Mouse (Mus musculus) cerebellum, adult 8-10 months (tissue): Measurements from ENCODE around the gene Ech1.

Source experiments
- DNase-seq: peaks from one replicate; pipeline ENCODE4 v3.0.0; 2022

Gene Ech1

DNA sequence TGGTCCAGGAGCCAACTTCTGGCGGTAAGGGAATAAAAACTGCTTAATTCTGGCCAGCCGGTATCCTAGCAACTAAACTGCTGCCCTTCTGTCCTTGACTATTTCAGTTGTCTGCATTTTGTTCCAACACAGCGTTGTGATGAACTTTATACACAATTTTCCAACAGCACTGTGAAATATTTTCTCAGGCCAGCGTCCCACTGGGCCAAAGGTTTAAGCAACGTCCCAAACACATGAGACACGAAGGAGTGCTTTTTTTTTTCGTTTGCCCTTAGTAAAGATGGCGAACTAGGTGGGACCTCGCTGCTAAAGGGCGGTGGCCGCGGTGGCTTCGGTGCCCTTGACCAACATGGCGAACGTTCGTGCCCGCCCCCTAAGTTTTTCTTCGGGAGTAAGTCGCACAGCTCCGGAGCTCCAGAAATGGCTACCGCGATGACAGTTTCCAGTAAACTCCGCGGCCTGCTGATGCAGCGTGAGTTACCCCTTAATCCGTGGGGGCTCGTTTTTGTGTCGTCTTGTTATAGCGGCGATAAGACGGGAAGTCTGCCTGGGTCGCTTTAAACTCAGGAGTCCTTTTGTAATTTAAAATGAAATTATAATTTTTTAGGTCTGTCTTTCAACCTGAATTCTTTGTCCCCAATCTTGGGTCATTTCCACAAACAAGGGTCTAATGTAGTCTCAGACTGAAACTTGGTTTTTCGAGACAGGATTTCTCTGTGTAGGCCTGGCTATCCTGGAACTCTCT, at the start of gene Ech1:
Gene Ech1, plus strand, starts transcription at position 277 of the 745 bp plus-strand sequence.
- peak; percentile 86 for DNase-seq

DNA sequence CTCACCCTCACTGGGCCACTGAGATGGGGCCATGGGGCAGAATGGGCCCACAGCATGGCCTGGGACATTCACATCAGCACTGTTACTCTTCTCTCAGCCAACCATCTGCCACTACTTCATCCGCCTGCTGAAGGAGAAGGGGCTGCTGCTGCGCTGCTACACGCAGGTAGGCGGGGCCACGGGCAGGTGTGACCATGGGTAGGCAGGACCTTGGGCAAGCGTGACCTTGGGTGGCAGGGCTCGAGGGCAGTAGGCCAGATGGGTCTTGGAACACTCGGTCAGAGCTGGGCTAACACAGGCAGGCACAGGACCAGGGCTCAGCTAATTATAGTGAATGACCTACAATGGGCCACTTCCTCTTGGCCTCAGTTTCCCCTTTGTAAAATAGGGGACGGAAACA, 46.2 kb upstream of the Ech1 start:
- no peak for DNase-seq

DNA sequence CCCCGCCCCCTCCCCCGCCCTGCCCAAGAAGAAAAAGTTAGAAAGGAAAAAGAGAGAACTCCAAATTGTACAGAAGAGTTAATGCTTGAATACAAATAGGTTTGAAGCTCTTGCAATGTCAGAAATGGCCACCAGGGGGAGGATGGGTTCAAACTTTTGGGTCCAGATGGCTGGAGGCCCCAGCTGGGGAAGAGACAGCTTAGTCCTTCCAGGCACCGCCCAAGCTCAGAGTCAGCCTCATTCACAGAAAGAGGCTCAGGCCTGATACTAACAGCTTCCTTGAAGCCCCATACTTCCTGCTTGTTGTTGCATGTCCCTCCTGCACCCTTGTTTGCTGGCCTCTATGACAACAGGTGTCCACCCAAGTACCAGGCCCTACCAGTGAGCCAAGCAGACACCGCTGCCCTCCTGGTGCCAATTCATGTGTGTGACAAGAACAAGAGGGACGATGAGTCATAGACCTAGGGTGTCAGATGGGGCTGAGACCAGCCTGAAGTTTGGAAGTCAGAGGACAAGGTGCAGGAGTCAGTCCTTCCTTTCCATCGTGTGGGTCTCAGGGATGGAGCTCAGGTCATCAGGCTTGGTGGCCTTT, 44.9 kb upstream of the Ech1 start:
- DNase-seq: peak; percentile 92

GRCm38 (mm10) chr7:28780857-28781256, 44.2 kb upstream of the Ech1 start:
- no peak for DNase-seq

GRCm38 (mm10) chr7:28781261-28781663, 43.8 kb upstream of the Ech1 start:
- no peak for DNase-seq

DNA sequence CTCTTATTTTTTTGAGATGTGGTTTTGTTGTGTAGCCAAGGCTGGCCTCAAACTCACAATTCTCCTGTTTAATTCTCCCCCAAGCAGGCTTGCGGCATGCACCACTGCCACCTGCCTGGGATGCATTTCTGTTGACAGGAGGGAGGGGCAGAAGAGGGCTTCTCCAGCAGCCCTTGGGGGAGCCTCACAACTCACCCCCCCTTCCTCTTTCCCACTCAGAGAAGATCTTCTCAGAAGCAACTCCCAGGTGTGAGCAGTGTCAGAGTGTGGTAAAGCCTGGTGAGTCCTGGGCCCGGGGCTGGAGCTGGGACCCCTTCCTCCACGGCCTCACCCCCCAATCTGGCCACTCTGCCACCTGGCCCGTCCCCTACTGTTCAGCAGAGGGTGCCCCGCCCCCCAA, 39.9 kb upstream of the Ech1 start:
- DNase-seq: no peak

DNA sequence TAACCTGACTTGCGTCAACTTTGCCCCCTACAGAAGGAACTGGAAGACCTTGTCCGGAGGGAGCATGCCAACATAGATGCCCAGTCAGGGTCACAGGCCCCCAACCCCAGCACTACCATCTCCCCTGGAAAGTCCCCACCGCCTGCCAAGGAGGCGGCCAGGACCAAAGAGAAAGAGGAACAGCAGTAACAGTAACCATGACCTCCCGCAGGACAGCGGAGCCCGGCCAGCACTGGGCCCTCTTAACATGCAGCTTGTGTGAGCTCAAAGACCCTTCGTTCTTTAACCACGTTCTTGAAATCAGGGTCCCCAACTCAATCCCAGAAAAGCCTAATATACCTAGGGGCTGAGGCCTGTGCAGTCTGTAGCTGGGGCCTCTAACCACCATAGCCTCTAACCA, 37.1 kb upstream of the Ech1 start:
- no peak for DNase-seq

- DNase-seq: no peak
Measured at GRCm38 (mm10) chr7:28788307-28789195, 36.5 kb upstream of the Ech1 start, which contains the start of gene Rinl. Gene Rinl, plus strand, starts transcription at chr7:28788969.

- DNase-seq: no peak
Measured at GRCm38 (mm10) chr7:28789235-28789634, 35.8 kb upstream of the Ech1 start.

DNA sequence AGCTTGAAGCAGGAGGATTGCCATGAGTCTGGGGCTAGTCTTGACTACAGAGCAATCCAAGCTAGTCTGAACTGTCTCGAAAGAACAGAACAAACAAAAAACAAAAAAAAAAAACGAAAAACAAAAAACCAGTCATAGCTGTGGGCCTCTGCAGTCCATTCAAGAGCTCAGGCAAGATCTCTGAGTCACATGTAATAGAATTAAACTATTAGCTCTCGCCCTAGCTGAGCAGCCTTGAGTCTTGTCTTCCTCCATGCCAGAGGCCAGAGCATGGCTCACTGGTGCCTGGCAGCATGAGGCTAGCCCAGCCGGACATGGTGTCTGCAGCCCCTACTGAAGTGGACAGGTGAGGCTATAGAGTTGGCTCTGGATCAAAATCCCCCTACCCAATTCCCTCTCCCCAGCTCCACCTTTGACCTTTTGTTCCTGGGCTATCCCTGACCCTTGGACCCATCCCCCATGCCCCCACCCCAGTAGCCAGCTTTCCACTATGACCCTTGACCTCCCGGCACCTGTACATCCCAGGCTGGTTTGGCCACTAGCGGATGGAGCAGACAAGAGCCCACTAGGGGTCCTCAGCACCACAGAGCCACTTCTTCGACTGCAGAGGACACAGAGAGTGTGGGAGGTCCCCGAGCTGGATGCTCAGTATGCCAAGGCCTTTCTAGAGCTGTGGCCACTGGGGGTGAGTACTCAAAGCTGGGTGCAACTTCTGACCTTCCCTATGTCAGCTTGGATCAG, 34.8 kb upstream of the Ech1 start:
- DNase-seq: no peak

- DNase-seq: no peak
Measured at GRCm38 (mm10) chr7:28791706-28792105, 33.3 kb upstream of the Ech1 start.

- no peak for DNase-seq
Measured at GRCm38 (mm10) chr7:28792391-28793185, 32.4 kb upstream of the Ech1 start.

DNA sequence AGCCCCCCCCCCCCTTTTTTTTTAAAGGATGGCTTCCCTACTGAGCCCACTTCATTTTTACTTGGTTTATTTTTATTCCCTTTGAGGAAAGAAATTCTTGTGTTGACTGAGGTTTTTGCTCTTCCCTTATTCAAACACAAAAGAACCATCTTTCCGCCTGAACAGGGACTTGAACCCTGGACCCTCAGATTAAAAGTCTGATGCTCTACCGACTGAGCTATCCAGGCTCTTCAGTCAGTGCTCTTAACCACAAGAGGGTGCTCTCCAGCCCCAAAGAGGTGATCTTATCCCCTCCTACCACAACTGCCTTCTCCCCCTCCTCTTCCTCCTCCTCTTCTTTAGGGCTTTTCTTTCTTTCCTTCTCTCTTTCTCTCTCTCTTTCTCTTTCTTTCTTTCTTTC, 31.2 kb upstream of the Ech1 start:
- DNase-seq: no peak

DNA sequence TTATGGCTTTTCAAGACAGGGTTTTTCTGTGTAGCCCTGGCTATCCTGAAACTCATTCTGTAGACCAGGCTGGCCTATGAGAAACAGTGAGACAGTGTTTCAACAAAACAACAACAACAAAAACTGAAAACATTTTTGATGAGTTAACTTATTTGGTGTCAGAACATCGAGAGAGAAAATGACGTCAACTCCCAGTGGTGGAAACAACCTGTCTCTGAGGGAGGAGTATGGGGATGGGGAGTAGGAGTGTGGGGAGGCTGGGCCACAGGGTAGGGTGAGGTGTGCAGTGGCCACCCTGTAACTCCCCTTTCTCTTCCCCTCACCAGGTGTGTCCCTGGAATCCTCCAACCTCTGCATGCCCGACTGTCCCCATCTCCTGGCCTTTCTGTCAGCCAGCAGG, 30.5 kb upstream of the Ech1 start:
- DNase-seq: no peak

DNA sequence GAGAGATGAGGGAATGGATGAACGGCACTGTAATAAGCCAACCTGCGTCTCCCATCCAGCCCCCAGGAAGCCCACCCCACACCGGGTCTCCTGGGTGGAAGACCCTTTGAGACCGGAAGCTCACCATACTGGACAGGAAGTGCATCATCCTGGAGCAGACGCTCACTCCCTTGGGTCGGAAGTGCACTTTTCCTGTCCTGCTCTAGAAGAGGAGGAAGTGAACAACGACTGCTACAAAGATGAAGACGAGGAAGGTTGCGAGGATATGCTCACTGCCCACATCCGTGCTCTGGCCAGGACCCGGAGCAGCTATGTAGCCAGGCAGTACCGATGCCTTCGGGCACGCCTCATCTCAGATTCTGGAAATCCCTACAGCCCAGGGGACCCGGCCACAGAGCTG, 29.2 kb upstream of the Ech1 start:
- no peak for DNase-seq

DNA sequence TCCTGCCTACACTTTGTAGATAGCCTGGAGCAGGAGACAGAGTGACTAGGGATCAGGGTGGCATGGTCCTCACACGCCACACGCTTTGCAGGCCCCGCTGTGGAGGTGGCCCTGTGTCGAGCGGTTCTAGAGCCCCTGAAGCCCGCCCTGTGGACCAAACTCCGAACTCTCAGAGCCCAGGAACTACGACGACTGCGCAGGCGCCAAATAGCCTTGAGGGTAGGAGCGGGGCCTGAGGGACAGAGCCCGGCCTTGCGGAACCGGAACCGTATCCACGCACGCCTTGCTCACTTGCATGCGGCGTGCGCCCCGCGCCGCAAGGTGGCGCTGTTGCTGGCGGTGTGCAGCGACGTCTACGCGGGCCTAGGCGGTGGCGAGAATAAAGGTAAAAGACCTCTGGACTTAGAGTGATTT, 28.4 kb upstream of the Ech1 start:
- DNase-seq: peak; percentile 86

DNA sequence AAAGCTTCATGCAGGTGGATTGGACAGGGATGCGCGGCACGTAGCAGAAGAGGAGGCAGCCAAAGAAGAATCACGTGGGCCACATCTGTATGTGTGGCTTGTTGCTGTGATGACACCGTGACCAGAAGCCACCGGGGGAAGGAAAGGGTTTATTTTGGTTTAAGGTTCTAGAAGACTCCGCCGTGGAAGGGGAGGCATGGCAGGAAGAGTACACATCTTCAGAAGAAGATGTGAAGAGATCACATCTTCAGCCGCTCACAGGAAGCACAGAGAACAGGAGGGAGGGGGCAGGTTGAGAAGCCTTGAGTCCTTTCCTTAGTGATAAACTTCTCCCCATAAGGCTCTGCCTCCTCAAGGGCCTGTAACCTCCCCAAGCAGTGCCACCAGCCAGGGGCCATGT, 25.0 kb upstream of the Ech1 start:
- no peak for DNase-seq

- DNase-seq: no peak
Measured at GRCm38 (mm10) chr7:28801451-28801850, 23.6 kb upstream of the Ech1 start.

- DNase-seq: no peak
Measured at GRCm38 (mm10) chr7:28801901-28802670, 22.9 kb upstream of the Ech1 start.

DNA sequence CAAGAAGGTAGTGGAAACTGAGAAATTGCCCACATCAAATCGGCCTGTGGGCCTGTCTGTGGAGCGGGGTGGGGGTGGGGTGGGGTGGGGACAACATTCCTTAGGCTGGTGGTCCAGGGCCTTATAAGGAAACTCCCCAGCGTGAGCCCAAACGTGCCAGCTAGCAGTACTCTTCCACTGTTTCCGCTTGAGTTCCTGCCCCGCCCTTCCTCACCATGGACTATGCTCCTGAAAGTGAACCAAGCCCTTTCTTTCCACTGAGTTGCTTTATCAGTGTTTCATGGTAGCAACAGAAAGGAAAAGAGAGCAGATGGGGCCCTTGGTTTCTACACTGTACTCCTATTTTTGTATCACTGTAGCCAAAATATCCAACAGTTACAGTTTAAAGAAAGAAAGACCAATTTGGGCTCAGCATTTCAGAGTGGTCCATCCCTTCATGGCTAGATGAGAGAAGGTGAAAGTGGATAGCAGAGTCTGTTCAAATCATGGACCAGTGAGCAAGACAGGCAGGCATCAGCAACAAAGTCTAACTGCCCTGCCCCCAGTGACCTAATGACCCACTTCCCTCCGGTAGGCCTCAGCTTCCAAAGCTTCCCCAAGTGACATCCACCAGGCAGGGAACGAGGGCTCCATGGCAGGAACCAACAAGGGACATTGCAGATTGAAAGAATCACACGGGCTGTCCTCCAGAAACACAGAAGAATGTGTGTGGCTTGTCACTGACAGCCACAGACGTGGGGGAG, 22.0 kb upstream of the Ech1 start:
- DNase-seq: no peak

DNA sequence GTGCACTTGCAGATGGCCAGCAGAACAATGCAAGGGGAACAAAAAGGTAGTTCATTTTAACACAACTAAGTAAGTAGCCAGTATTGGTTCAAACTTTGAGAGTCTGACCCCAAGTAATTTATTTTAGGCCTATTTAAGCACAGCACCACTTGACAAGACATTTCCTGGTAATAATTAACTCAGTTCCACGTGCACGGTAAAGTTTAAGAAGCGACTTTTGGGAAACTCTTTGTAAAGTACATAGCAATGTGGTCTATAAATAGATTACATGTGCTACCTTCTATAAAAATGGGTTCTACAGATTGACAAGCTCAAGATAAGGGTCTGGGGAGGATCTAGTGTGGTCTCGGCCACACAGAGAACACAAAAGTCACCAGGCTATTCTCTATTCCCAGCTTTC, 21.3 kb upstream of the Ech1 start:
- DNase-seq: no peak
